Comparison of ENCODE assay signal across 14 mouse cellular contexts in the genomic region with DNA sequence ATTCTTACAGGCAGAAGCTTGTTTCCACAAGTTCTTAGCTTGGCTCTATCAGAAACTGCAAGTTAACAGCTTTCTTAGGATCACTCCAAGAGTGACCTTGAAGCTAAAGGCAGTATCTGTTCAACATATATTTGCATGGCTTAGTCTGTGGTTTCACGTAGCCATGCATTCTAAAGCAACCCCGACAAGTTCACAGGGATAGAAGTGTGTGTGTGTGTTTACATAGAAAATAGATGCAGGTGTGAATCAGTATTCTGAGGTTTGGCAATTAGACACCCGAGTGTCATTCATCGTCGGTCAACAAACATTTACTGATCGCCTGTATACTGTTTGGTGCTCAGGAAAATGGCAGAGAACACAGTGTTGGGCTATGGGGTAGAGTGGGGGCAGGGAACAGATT.
"Had no signal": no experiment of that assay in that cellular context is flagged by ENCODE, and none has a peak within 500 bp of the region (broad histone marks: within the 10 kb centered on the region; RNA-seq: fewer than 3 reads in every experiment).

No protein-coding gene starts in this region.

- H3K9me3 ChIP-seq: limb, embryonic 10.5 days; limb, embryonic 13.5 days; midbrain, embryonic 12.5 days; midbrain, embryonic 15.5 days; neural tube, embryonic 12.5 days had no signal

- DNase-seq: kidney, adult 18-20 months; kidney, adult 9 months; kidney, postnatal 14 days; kidney, postnatal 4 days; lung, embryonic 14.5 days; thymus, postnatal 36 days had no signal

- H3K27ac ChIP-seq: limb, embryonic 10.5 days; limb, embryonic 13.5 days; macrophage; midbrain, embryonic 12.5 days; midbrain, embryonic 15.5 days; neural tube, embryonic 12.5 days had no signal

- ATAC-seq: intestine, embryonic 16.5 days; lung, postnatal 0 days; midbrain, embryonic 15.5 days had no signal

- H3K9ac ChIP-seq: limb, embryonic 13.5 days; lung, embryonic 14.5 days; midbrain, embryonic 12.5 days; midbrain, embryonic 15.5 days; neural tube, embryonic 12.5 days had no signal

- H3K36me3 ChIP-seq: limb, embryonic 10.5 days; limb, embryonic 13.5 days; midbrain, embryonic 12.5 days; midbrain, embryonic 15.5 days; neural tube, embryonic 12.5 days had no signal

- H3K4me3 ChIP-seq: limb, embryonic 10.5 days; limb, embryonic 13.5 days; midbrain, embryonic 12.5 days; midbrain, embryonic 15.5 days; neural tube, embryonic 12.5 days had no signal

- H3K27me3 ChIP-seq: limb, embryonic 13.5 days; midbrain, embryonic 15.5 days; neural tube, embryonic 12.5 days had no signal

- H3K4me2 ChIP-seq: limb, embryonic 13.5 days; lung, embryonic 14.5 days; midbrain, embryonic 12.5 days; midbrain, embryonic 15.5 days; neural tube, embryonic 12.5 days had no signal
